Mouse (Mus musculus) embryonic facial prominence, embryonic 15.5 days (tissue): ENCODE measurements around the gene Slc24a1. TPM values are rescaled to one million over a fixed set of nuclear protein-coding genes. Genes with fewer than 3 reads are reported as not detected.
"Not testable (repeated sequence)": the region's sequence is repeated elsewhere in the genome, so short reads cannot be mapped to it uniquely, and the experiment has no call there.

ENCODE experiments used
- ATAC-seq: fragments of 200-750 bp; cut with Nextera tagmentation; 2 replicates; pipeline ENCODE4 v1.8.0; 2017; ENCODE audit warnings: low read depth, moderate TSS enrichment; ENCODE audit not compliant: insufficient number of reproducible peaks, low FRiP score, low TSS enrichment
- H3K27ac ChIP-seq: fragments of 300-500 bp; sonication (generic); replicated peaks from 2 replicates; pipeline ENCODE4 v1.5.1; 2015; ENCODE audit warnings: mild to moderate bottlenecking, inconsistent platforms
- H3K27me3 ChIP-seq: fragments of 300-500 bp; sonication (generic); 2 replicates; pipeline ENCODE4 v1.6.1; 2015; ENCODE audit warnings: inconsistent platforms
- H3K36me3 ChIP-seq: fragments of 300-500 bp; sonication (generic); 2 replicates; pipeline ENCODE4 v1.6.1; 2015; ENCODE audit warnings: mild to moderate bottlenecking, inconsistent platforms
- H3K4me1 ChIP-seq: fragments of 300-500 bp; sonication (generic); 2 replicates; pipeline ENCODE4 v1.6.1; 2015; ENCODE audit warnings: inconsistent platforms
- H3K4me2 ChIP-seq: fragments of 300-500 bp; sonication (generic); replicated peaks from 2 replicates; pipeline ENCODE4 v1.6.1; 2015; ENCODE audit warnings: mild to moderate bottlenecking, inconsistent platforms
- H3K4me3 ChIP-seq: fragments of 300-500 bp; sonication (generic); replicated peaks from 2 replicates; pipeline ENCODE4 v1.5.1; 2015; ENCODE audit warnings: mild to moderate bottlenecking, inconsistent platforms
- H3K9ac ChIP-seq: fragments of 300-500 bp; sonication (generic); 2 replicates; pipeline ENCODE4 v1.6.1; 2015; ENCODE audit warnings: inconsistent platforms
- H3K9me3 ChIP-seq: fragments of 300-500 bp; sonication (generic); replicated peaks from 2 replicates; pipeline ENCODE4 v1.6.1; 2016; ENCODE audit warnings: inconsistent platforms
- WGBS: fragments of 180-500 bp; shearing (Covaris S2); methylation state at CpG from one replicate; pipeline ENCODE4 v1.1.7; 2015; 5-methylcytosine and 5-hydroxymethylcytosine counted together
- polyA plus RNA-seq: library from polyadenylated mRNA; unstranded; fragments of >200 nt; fragmentation: Nextera tagmentation; extraction: Ambion mirVana; gene quantifications from 2 replicates; pipeline ENCODE4 v1.2.1, GENCODE M21; 2015

Slc24a1 gene
- polyA plus RNA-seq: 0.04 and 0.12 TPM in 2 replicates

DNA sequence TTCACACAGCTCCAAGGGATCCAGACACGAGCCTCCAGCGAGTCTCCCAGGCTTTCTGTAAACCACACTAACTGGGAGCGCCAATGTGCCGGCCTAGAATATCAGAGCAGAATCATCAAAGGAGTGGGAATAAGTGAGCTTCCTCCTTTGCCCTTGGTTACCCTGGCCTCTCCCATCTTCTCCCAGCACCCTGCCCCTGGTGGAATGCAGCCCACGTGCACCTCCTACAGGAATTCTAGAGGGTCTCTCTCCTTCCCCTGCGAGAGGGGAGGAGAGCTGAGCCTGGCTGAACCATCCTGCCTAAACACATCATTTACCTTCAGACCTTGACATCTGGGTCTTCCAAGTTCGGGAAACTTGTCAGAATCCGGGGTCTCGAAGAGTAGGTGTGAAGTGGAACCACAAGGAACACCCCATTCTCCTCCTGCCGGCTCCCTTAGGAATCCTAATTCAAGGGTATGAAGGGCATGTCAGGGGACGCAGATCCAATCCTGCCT, at the start of gene Slc24a1:
Gene Slc24a1, minus strand, starts transcription at position 447 of the 497 bp plus-strand sequence.
- no peak within 1 kb of the TSS for H3K4me2 ChIP-seq
- no peak within 1 kb of the TSS for H3K9ac ChIP-seq
- WGBS: 31% methylated on average over 11 of the region's 11 CpGs
- H3K27me3 ChIP-seq: peaks cover 5% of the 10 kb centered on the region; the same call in 1 of the 2 replicates
- no peaks in the 10 kb centered on the region for H3K4me1 ChIP-seq
- no peaks in the 10 kb centered on the region for H3K36me3 ChIP-seq
- H3K4me3 ChIP-seq: no peak within 1 kb of the TSS
- H3K9me3 ChIP-seq: no peaks in the 10 kb centered on the region
- no peak for ATAC-seq
- H3K27ac ChIP-seq: no peak within 1 kb of the TSS

GRCm38 (mm10) chr9:64995464-64995863, 44.1 kb upstream of the Slc24a1 start:
- H3K27me3 ChIP-seq, H3K9ac ChIP-seq, H3K9me3 ChIP-seq, H3K4me3 ChIP-seq, ATAC-seq, H3K4me1 ChIP-seq, H3K4me2 ChIP-seq, H3K27ac ChIP-seq: not testable (repeated sequence)
- peaks cover 51% of the 10 kb centered on the region for H3K36me3 ChIP-seq
- WGBS: 92% methylated on average over 1 of the region's 1 CpGs

GRCm38 (mm10) chr9:64990291-64990690, 38.9 kb upstream of the Slc24a1 start:
- Histone ChIP-seq H3K27ac (no peak overlapping the region), H3K4me1 (no peaks in the 10 kb centered on the region), H3K36me3 (peaks cover 58% of the 10 kb centered on the region), H3K27me3 (no peaks in the 10 kb centered on the region), H3K9me3 (no peaks in the 10 kb centered on the region), H3K9ac (no peak overlapping the region), H3K4me3 (no peak overlapping the region), H3K4me2 (no peak overlapping the region)
- ATAC-seq: no peak
- 84% methylated on average over 7 of the region's 7 CpGs for WGBS

- H3K9ac ChIP-seq: no peak overlapping the region
- H3K27me3 ChIP-seq: no peaks in the 10 kb centered on the region
- no peaks in the 10 kb centered on the region for H3K9me3 ChIP-seq
- H3K27ac ChIP-seq: no peak overlapping the region
- H3K4me1 ChIP-seq: no peaks in the 10 kb centered on the region
- no peak overlapping the region for H3K4me3 ChIP-seq
- no peak overlapping the region for H3K4me2 ChIP-seq
- H3K36me3 ChIP-seq: peaks cover 66% of the 10 kb centered on the region
- no peak for ATAC-seq
- 86% methylated on average over 6 of the region's 6 CpGs for WGBS
Measured at GRCm38 (mm10) chr9:64988443-64988842, 37.0 kb upstream of the Slc24a1 start.

DNA sequence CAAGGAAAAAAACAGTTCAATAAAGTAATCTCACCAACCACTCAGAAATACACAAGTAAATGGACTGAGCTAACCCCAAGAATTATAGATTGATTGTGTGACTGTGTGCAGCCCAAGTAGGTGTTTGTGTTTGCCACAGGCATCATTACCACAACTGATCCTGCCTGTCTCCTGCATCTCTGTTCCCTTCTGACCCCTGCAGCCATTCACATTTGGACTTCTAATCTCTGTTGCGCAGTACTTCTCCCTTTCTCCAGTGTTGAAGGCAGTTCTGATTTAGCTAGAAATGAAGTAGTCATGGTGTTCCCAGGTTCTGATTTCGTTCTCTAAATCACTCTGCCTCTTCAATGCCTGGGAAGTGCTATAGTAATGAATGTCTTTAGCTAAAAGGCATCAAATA, 36.2 kb upstream of the Slc24a1 start:
- H3K4me3 ChIP-seq: no peak overlapping the region
- H3K27ac ChIP-seq: no peak overlapping the region
- no peaks in the 10 kb centered on the region for H3K9me3 ChIP-seq
- H3K27me3 ChIP-seq: no peaks in the 10 kb centered on the region
- no peak overlapping the region for H3K4me2 ChIP-seq
- H3K36me3 ChIP-seq: peaks cover 73% of the 10 kb centered on the region
- no peaks in the 10 kb centered on the region for H3K4me1 ChIP-seq
- H3K9ac ChIP-seq: no peak overlapping the region
- 89% methylated on average over 2 of the region's 2 CpGs for WGBS
- no peak for ATAC-seq

- Histone ChIP-seq H3K9me3 (no peaks in the 10 kb centered on the region), H3K36me3 (peaks cover 87% of the 10 kb centered on the region), H3K9ac (no peak overlapping the region), H3K4me2 (no peak overlapping the region), H3K27ac (no peak overlapping the region), H3K4me3 (no peak overlapping the region), H3K4me1 (no peaks in the 10 kb centered on the region), H3K27me3 (no peaks in the 10 kb centered on the region)
- 78% methylated on average over 9 of the region's 9 CpGs for WGBS
- ATAC-seq: no peak
Measured at GRCm38 (mm10) chr9:64985807-64986206, 34.4 kb upstream of the Slc24a1 start.

DNA sequence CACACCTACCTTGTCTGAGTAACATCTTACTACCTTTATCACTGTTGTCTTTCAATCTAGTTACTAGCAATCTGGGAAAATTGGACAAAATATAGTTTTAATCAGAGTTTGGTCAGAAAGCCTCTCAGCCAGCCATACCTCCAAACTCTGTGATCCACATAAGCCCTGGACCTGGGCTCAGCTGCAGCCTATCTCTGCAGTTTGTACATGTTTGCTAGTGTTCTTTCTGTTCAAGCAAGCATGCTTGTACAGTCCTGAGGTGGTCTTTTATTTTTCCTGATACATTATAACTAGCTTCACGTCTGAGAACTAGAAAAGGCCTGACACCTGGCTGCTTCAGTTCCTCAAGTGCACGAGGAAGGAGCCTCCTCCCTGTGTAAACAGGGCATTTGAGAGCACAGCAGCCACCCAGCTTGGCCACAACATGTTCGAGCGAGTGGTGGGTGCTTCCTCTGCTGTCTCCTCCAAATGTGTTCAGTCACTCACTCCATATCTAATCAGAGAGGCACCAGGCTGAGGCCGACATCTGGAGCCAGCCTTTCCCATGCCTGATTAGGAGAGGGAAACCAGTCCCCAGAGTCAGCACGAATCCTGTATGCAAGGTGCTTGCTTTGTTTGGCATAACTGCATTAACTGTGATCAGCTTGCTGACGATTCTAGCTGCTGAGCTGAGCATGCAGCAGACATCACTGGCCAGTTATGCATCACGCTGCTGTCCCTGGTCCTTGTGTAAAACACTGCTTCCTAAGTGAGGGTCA, 33.8 kb upstream of the Slc24a1 start:
- Histone ChIP-seq H3K4me2 (no peak overlapping the region), H3K4me1 (no peaks in the 10 kb centered on the region), H3K9me3 (no peaks in the 10 kb centered on the region), H3K27me3 (no peaks in the 10 kb centered on the region), H3K9ac (no peak overlapping the region), H3K36me3 (peaks cover 87% of the 10 kb centered on the region), H3K27ac (no peak overlapping the region), H3K4me3 (no peak overlapping the region)
- WGBS: 59% methylated on average over 8 of the region's 8 CpGs
- ATAC-seq: no peak

DNA sequence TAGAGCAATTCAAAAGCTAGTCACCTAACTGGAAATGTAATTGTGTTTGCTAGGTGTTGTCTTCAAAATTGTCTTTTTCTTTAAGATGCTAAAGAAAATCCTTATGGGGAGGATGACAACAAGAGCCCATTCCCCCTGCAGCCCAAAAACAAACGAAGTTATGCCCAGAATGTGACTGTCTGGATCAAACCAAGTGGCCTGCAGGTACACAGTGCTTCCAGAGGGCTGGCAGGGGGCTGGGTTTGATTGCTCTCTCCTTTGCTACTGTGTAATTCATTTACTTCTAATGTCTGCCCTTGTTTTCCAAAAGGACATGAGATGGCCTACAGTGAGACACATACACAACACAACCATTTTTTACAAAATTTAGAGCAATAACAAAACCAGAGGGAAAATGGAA, 30.5 kb upstream of the Slc24a1 start:
- Histone ChIP-seq H3K4me1 (no peaks in the 10 kb centered on the region), H3K9me3 (no peaks in the 10 kb centered on the region), H3K4me2 (no peak overlapping the region), H3K36me3 (peaks cover 96% of the 10 kb centered on the region), H3K4me3 (no peak overlapping the region), H3K27ac (no peak overlapping the region), H3K9ac (no peak overlapping the region), H3K27me3 (no peaks in the 10 kb centered on the region)
- 81% methylated on average over 1 of the region's 1 CpGs for WGBS
- ATAC-seq: no peak

GRCm38 (mm10) chr9:64980548-64980947, 29.1 kb upstream of the Slc24a1 start:
- Histone ChIP-seq H3K36me3 (peaks cover 96% of the 10 kb centered on the region), H3K4me1 (no peaks in the 10 kb centered on the region), H3K4me2 (no peak overlapping the region), H3K27me3 (no peaks in the 10 kb centered on the region), H3K9ac (no peak overlapping the region), H3K4me3 (no peak overlapping the region), H3K27ac (no peak overlapping the region), H3K9me3 (no peaks in the 10 kb centered on the region)
- no peak for ATAC-seq
- WGBS: 69% methylated on average over 3 of the region's 3 CpGs

DNA sequence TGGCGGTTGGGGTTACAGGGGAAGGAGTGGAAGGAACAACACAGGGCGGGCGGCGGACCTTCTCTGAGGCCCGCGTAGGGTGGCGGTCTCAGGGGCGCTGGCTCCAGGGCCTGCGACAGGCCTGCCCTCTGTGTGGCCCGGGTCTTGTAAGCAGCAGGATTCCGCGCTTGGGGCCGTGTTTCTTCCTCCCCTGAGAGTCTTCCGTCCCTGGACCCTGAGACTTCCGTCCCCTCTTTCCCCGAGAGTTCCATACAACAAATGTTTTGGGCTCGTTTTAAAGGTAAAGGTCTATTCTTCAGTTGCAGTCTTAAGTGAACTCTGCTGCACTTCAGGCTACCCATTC, 9.5 kb upstream of the Slc24a1 start:
- H3K9ac ChIP-seq: peak overlapping the region; percentile 94
- peak overlapping the region; percentile 78 for H3K4me3 ChIP-seq
- H3K4me2 ChIP-seq: peak overlapping the region; percentile 57
- H3K27me3 ChIP-seq: no peaks in the 10 kb centered on the region
- peak; percentile 72 for ATAC-seq
- H3K27ac ChIP-seq: peak overlapping the region; percentile 90
- H3K9me3 ChIP-seq: no peaks in the 10 kb centered on the region
- whole genome bisulfite sequencing: under 1% methylated on average over 17 of the region's 17 CpGs
- peaks cover 19% of the 10 kb centered on the region for H3K36me3 ChIP-seq
- peaks cover 17% of the 10 kb centered on the region for H3K4me1 ChIP-seq

GRCm38 (mm10) chr9:64960117-64960977, 8.9 kb upstream of the Slc24a1 start, which contains the start of gene Ints14:
Gene Ints14 (plus strand): TSS chr9:64960905.
- H3K27ac ChIP-seq: peak within 1 kb of the TSS; percentile 90
- peak within 1 kb of the TSS; percentile 78 for H3K4me3 ChIP-seq
- no peaks in the 10 kb centered on the region for H3K9me3 ChIP-seq
- no peaks in the 10 kb centered on the region for H3K27me3 ChIP-seq
- WGBS: 4% methylated on average over 29 of the region's 29 CpGs
- peak; percentile 97 for ATAC-seq
- H3K4me1 ChIP-seq: peaks cover 17% of the 10 kb centered on the region
- peaks cover 13% of the 10 kb centered on the region for H3K36me3 ChIP-seq
- H3K4me2 ChIP-seq: peak within 1 kb of the TSS; percentile 57
- peak within 1 kb of the TSS; percentile 94 for H3K9ac ChIP-seq
